Mouse (Mus musculus) limb, embryonic 10.5 days (tissue): ENCODE measurements around the gene Fam53b. TPM values are rescaled to one million over a fixed set of nuclear protein-coding genes. Genes with fewer than 3 reads are reported as not detected.

Source experiments
- DNase-seq: peaks from one replicate; pipeline ENCODE4 v3.0.0-alpha.2; 2017; ENCODE audit warnings: low spot score
- H3K27ac ChIP-seq: fragments of 300-500 bp; sonication (generic); 2 replicates; pipeline ENCODE4 v1.5.1; 2016; ENCODE audit warnings: mild to moderate bottlenecking
- H3K27me3 ChIP-seq: fragments of 300-500 bp; sonication (generic); 2 replicates; pipeline ENCODE4 v1.6.1; 2016; ENCODE audit warnings: low read depth, mild to moderate bottlenecking; ENCODE audit not compliant: poor library complexity, severe bottlenecking
- H3K36me3 ChIP-seq: fragments of 300-500 bp; sonication (generic); 2 replicates; pipeline ENCODE4 v1.6.1; 2016; ENCODE audit warnings: mild to moderate bottlenecking, moderate library complexity
- H3K4me1 ChIP-seq: fragments of 300-500 bp; sonication (generic); 2 replicates; pipeline ENCODE4 v1.6.1; 2016
- H3K4me3 ChIP-seq: fragments of 300-500 bp; sonication (generic); 2 replicates; pipeline ENCODE4 v1.5.1; 2016; ENCODE audit warnings: mild to moderate bottlenecking, moderate library complexity
- H3K9me3 ChIP-seq: fragments of 300-500 bp; sonication (generic); replicated peaks from 2 replicates; pipeline ENCODE4 v1.6.1; 2016; ENCODE audit warnings: mild to moderate bottlenecking
- WGBS: fragments of 180-500 bp; shearing (Covaris S2); methylation state at CpG from one replicate; pipeline ENCODE4 v1.1.7; 2016; 5-methylcytosine and 5-hydroxymethylcytosine counted together
- polyA plus RNA-seq: library from polyadenylated mRNA; unstranded; fragments of >200 nt; fragmentation: Nextera tagmentation; extraction: Ambion mirVana; gene quantifications from 2 replicates; pipeline ENCODE4 v1.2.1, GENCODE M21; 2016

Fam53b gene
- polyA plus RNA-seq, 1 experiment from 2014 or later = 32.7 TPM

DNA sequence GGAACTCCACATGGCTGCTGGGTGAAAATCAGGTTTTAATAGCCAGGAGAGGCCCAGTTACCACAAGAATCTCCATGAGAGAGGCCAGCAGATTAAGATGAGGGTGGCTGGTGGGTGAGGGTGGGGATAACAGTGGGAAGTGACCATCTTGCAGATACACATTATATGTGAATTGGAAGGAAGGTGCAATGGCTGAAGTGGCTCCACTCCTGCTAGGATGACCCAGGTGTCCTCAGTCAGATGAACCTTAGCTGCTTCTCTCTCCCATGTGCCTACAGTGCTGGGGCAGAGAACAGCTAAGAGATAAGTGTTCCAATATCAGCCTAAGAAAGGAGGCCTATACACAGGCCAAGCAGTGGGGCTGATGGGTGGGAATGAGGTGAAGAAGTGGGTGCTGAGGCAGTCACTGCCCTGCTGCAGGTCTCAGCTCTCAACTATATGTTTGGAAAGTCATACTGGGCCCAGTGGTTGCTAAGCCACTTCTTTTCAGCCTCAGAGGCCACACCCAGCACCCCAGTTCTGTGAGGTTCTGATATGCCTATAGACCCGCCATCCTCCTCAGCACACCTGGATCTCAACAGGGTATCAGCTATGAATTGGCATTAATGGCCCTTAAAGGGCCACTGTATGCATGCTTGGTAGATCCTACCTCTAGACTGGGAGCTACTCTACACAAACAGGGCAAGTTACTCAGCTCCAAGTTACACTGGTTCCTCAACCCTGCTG is 35.8 kb downstream of the Fam53b start:
- no peak for DNase-seq
- Histone ChIP-seq H3K27ac (no peak overlapping the region), H3K36me3 (peaks cover 63% of the 10 kb centered on the region), H3K9me3 (no peaks in the 10 kb centered on the region), H3K27me3 (no peaks in the 10 kb centered on the region), H3K4me1 (peaks cover 25% of the 10 kb centered on the region), H3K4me3 (no peak overlapping the region)
- 83% methylated on average over 1 of the region's 1 CpGs for WGBS

DNA sequence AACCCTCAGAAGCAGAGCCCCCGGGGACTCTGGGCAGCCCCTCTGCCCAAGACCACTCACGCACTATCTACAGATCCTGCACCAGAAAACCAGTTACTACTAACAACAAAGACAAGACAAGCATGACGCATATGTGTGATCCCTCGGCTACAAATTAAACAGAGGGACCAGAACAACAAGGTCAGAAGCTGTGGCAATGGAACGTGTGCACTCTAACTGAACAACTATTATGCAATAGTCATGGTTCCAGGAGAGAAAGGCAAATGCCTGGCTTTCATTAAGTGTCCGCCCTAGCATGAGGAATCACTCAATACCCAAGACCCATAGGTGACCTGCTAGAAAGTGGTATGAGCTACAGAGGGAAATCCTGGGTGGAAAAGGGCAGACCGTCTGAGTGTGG is 36.6 kb downstream of the Fam53b start:
- peaks cover 24% of the 10 kb centered on the region for H3K4me1 ChIP-seq
- H3K9me3 ChIP-seq = no peaks in the 10 kb centered on the region
- DNase-seq = no peak
- H3K36me3 ChIP-seq = peaks cover 70% of the 10 kb centered on the region
- H3K4me3 ChIP-seq = no peak overlapping the region
- no peaks in the 10 kb centered on the region for H3K27me3 ChIP-seq
- H3K27ac ChIP-seq = no peak overlapping the region
- 89% methylated on average over 7 of the region's 7 CpGs for WGBS

DNA sequence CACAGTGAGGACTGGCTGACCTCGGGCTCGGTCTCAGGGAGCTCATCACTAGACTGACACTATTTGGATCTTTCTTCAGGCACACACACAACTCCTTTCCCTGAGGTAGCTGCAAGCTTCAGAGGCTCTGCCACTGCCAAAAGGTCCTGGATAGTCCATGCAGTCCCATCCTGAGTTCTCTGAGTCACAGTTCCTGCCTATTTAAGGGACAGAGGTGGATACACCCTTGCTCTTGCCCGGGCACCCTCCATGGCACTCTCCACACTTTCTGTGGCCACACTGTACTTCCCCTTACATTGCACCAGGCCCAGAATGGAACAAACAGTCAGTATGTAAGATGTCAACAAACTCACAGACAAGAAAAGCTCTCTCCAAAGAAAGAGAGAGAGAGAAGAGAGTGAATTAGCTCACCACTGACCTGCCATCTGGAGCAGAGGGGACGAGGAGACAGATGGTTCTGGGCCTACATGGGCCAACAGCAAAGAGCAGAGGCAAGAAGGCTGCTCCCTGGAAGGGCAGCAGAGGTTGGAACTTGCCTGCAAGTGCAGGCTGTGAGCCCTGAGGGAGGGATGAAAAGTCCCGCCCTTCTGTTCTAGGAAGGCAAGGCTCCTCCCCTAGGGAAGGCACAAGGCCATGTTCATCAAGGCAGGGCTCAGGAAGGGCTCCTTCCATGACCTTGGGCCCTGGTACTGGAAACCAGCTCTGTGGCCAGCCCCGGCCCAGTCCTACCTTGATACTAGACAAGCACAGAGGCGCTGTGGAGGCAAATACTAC is 37.2 kb downstream of the Fam53b start:
- H3K4me1 ChIP-seq = peaks cover 18% of the 10 kb centered on the region
- no peaks in the 10 kb centered on the region for H3K27me3 ChIP-seq
- no peak for DNase-seq
- H3K4me3 ChIP-seq = no peak overlapping the region
- H3K27ac ChIP-seq = no peak overlapping the region
- WGBS = 91% methylated on average over 7 of the region's 7 CpGs
- H3K36me3 ChIP-seq = peaks cover 76% of the 10 kb centered on the region
- no peaks in the 10 kb centered on the region for H3K9me3 ChIP-seq

DNA sequence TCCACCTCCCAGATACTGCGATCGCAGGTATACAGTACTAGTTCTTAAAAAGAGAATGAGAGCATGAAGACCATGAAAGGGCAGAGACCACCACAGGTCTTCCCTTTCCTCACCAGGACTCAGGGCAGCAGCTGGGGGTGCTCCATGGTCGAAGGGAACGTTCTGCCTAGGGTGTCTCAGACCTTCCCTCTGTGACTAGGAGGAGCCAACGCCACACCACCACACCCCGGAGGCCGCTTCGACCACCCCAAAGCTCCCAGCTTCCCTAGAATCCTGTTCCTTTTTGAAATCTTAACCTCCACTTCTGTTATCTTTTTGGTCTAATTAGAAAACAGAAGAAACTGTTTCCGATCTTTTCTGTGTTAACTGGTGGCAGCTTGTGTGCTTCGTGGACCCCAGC is 37.8 kb downstream of the Fam53b start:
- no peaks in the 10 kb centered on the region for H3K27me3 ChIP-seq
- H3K4me1 ChIP-seq = peaks cover 12% of the 10 kb centered on the region
- DNase-seq = no peak
- no peaks in the 10 kb centered on the region for H3K9me3 ChIP-seq
- no peak overlapping the region for H3K4me3 ChIP-seq
- WGBS = 95% methylated on average over 10 of the region's 10 CpGs
- peaks cover 80% of the 10 kb centered on the region for H3K36me3 ChIP-seq
- H3K27ac ChIP-seq = no peak overlapping the region

- no peaks in the 10 kb centered on the region for H3K9me3 ChIP-seq
- H3K27ac ChIP-seq = no peak overlapping the region
- no peak for DNase-seq
- 88% methylated on average over 5 of the region's 5 CpGs for WGBS
- no peak overlapping the region for H3K4me3 ChIP-seq
- peaks cover 6% of the 10 kb centered on the region for H3K4me1 ChIP-seq
- H3K36me3 ChIP-seq = peaks cover 86% of the 10 kb centered on the region
- H3K27me3 ChIP-seq = no peaks in the 10 kb centered on the region
These were observed 38.4 kb downstream of the Fam53b start for GRCm38 (mm10) chr7:132775333-132775732.

DNA sequence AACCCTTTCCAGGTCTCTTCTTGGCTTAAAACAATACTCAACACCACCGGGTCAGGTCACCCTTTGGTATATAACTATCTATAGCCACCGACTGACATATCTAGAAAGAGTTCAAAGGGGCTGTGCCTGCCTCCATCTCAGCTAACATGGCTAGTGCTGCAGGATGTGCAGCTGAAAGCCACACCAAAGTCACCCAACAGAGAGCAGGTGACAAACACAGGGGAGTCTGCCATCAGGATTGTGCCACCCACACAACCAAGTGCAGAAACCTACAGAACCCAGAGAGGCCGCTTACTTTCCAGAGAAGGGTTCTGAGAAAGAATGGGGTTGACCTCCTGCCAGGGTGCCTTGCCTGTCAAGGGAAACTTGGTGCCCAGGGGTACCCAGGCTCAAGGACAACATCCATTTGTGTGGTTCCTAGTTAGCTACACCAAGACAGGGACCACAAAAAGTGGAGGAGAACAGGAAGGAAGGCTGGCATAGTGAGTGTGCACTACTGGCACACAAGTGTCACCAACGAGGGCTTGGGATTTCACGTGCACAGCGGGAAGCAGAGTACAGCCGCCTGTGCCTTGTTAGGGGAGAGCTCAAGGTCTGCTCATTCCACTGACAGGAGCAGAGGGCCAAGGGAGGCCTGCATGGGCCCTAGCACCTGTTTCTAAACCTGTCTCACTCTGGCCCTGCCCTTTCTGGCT is 40.5 kb downstream of the Fam53b start:
- no peak overlapping the region for H3K27ac ChIP-seq
- H3K27me3 ChIP-seq = no peaks in the 10 kb centered on the region
- peaks cover 13% of the 10 kb centered on the region for H3K4me1 ChIP-seq
- DNase-seq = no peak
- 94% methylated on average over 7 of the region's 7 CpGs for WGBS
- H3K4me3 ChIP-seq = no peak overlapping the region
- peaks cover 91% of the 10 kb centered on the region for H3K36me3 ChIP-seq
- H3K9me3 ChIP-seq = no peaks in the 10 kb centered on the region

GRCm38 (mm10) chr7:132772440-132772839 is 41.2 kb downstream of the Fam53b start:
- Histone ChIP-seq H3K4me1 (peaks cover 20% of the 10 kb centered on the region), H3K27me3 (no peaks in the 10 kb centered on the region), H3K27ac (no peak overlapping the region), H3K36me3 (peaks cover 84% of the 10 kb centered on the region), H3K4me3 (no peak overlapping the region), H3K9me3 (no peaks in the 10 kb centered on the region)
- 90% methylated on average over 5 of the region's 5 CpGs for whole genome bisulfite sequencing
- DNase-seq = no peak

- DNase-seq = no peak
- H3K36me3 ChIP-seq = peaks cover 75% of the 10 kb centered on the region
These were observed 45.0 kb downstream of the Fam53b start for GRCm38 (mm10) chr7:132768498-132769344.

DNA sequence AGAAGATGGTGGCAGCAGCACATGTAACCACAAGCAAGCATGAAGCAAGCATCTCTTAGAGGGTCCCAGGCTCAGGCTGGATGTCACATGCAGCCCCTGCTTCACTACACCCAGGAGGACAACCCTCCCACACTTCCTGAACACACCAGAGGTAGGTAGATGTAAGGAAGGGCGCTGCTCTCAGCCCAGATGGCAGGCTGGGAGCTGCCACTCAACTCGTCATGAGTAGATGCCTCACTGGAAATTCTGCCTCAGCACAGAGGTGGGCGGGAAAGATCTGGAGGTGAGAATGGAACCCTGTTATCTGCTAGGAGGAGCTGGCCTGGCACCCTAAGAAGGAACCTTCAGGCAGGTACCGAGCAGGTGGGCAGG is 45.7 kb downstream of the Fam53b start:
- no peak overlapping the region for H3K4me3 ChIP-seq
- no peaks in the 10 kb centered on the region for H3K9me3 ChIP-seq
- 79% methylated on average over 4 of the region's 4 CpGs for WGBS
- peaks cover 75% of the 10 kb centered on the region for H3K36me3 ChIP-seq
- DNase-seq = no peak
- peak overlapping the region; percentile 28; the same call in 1 of the 2 replicates for H3K27ac ChIP-seq
- H3K4me1 ChIP-seq = peaks cover 29% of the 10 kb centered on the region
- H3K27me3 ChIP-seq = no peaks in the 10 kb centered on the region

More at GRCm38 (mm10) chr7:132768498-132769344, 45.0 kb downstream of the Fam53b start:
- Histone ChIP-seq H3K4me1 (peaks cover 29% of the 10 kb centered on the region), H3K9me3 (no peaks in the 10 kb centered on the region), H3K4me3 (no peak overlapping the region), H3K27me3 (no peaks in the 10 kb centered on the region), H3K27ac (peak overlapping the region; percentile 31; the same call in 1 of the 2 replicates)
- WGBS = 86% methylated on average over 12 of the region's 12 CpGs

DNA sequence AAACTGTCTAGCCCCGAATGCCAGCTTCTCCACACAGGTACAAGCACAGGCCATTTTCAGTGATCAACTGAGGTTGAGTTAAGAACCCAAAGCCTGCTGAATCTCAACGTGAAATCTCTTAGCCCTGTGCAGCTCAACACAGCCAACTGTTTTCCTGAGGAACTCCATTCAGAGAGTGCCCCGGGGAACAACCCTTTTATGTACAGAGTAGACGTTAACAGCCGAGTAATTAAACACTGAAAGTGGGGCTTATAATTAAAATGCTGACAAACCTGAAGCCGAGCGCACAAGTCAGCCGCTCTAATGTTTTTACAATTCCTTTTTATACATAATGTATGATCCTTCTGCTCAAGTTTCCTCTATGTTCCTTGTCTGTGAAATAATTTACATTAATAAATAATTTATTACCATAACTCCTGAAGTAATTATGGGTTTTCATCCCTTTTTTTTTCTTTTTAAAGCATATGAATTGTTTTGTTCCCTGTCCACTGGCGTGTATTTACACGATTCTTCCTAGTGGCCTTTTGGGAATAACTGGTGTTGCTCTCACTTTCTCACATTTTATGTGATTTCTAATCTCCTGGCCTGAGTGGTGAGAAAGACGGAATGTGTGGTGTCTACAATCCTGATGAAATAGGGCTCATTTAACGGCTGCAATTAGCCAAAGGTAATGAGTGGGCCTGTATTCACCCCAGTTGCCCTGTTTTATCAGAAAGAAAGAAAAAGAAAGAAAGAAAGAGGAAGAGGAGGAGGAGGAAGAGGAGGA is 46.3 kb downstream of the Fam53b start:
- 61% methylated on average over 12 of the region's 12 CpGs for WGBS
- H3K9me3 ChIP-seq = no peaks in the 10 kb centered on the region
- H3K27me3 ChIP-seq = no peaks in the 10 kb centered on the region
- peaks cover 70% of the 10 kb centered on the region for H3K36me3 ChIP-seq
- DNase-seq = no peak
- no peak overlapping the region for H3K4me3 ChIP-seq
- peak overlapping the region; percentile 28; the same call in 1 of the 2 replicates for H3K27ac ChIP-seq
- peaks cover 29% of the 10 kb centered on the region for H3K4me1 ChIP-seq

- Histone ChIP-seq H3K4me3 (no peak overlapping the region), H3K9me3 (no peaks in the 10 kb centered on the region), H3K27ac (peak overlapping the region; percentile 27; the same call in 1 of the 2 replicates), H3K36me3 (peaks cover 67% of the 10 kb centered on the region), H3K27me3 (no peaks in the 10 kb centered on the region), H3K4me1 (peaks cover 29% of the 10 kb centered on the region)
- 87% methylated on average over 11 of the region's 11 CpGs for WGBS
- DNase-seq = no peak
These were observed 47.3 kb downstream of the Fam53b start for GRCm38 (mm10) chr7:132766235-132766871.
